Mouse (Mus musculus) stomach, postnatal 0 days (tissue): ENCODE measurements around the gene Smg9. TPM values are rescaled to one million over a fixed set of nuclear protein-coding genes. Genes with fewer than 3 reads are reported as not detected.

Source experiments
- ATAC-seq: fragments of 200-750 bp; cut with Nextera tagmentation; 2 replicates; pipeline ENCODE4 v1.8.0; 2017; ENCODE audit not compliant: low FRiP score, low TSS enrichment
- DNase-seq: peaks from one replicate; pipeline ENCODE4 v3.0.0-alpha.2; 2016; ENCODE audit warnings: low spot score
- H3K27ac ChIP-seq: fragments of 300-500 bp; sonication (generic); replicated peaks from 2 replicates; pipeline ENCODE4 v1.5.1; 2014; ENCODE audit warnings: mild to moderate bottlenecking, control low read depth
- H3K27me3 ChIP-seq: fragments of 300-500 bp; sonication (generic); 2 replicates; pipeline ENCODE4 v1.6.1; 2014; ENCODE audit warnings: low read length; ENCODE audit not compliant: control insufficient read depth, insufficient read depth
- H3K36me3 ChIP-seq: fragments of 300-500 bp; sonication (generic); 2 replicates; pipeline ENCODE4 v1.6.1; 2014; ENCODE audit warnings: low read length, mixed read lengths; ENCODE audit not compliant: control insufficient read depth, insufficient read depth
- H3K4me1 ChIP-seq: fragments of 300-500 bp; sonication (generic); replicated peaks from 2 replicates; pipeline ENCODE4 v1.6.1; 2014; ENCODE audit warnings: antibody characterized with exemption; ENCODE audit not compliant: control insufficient read depth, insufficient read depth
- H3K4me2 ChIP-seq: fragments of 300-500 bp; sonication (generic); replicated peaks from 2 replicates; pipeline ENCODE4 v1.6.1; 2014; ENCODE audit warnings: low read depth, mild to moderate bottlenecking, control low read depth, moderate library complexity
- H3K4me3 ChIP-seq: fragments of 300-500 bp; sonication (generic); 2 replicates; pipeline ENCODE4 v1.5.1; 2014; ENCODE audit warnings: low read depth, low read length, control low read depth
- H3K9ac ChIP-seq: fragments of 300-500 bp; sonication (generic); 2 replicates; pipeline ENCODE4 v1.6.1; 2014; ENCODE audit warnings: mild to moderate bottlenecking, low read length, control low read depth, mixed read lengths
- H3K9me3 ChIP-seq: fragments of 300-500 bp; sonication (generic); 2 replicates; pipeline ENCODE4 v1.6.1; 2016; ENCODE audit warnings: low read length; ENCODE audit not compliant: control insufficient read depth
- CTCF ChIP-seq: IDR thresholded peaks from 2 replicates; pipeline ENCODE4 v1.5.1; 2016; ENCODE audit warnings: antibody characterized with exemption, low read depth, mild to moderate bottlenecking, moderate library complexity
- EP300 ChIP-seq: optimal IDR thresholded peaks from 2 replicates; pipeline ENCODE3; 2016; ENCODE audit warnings: antibody characterized with exemption
- WGBS: fragments of 180-500 bp; shearing (Covaris S2); extraction: QIAGEN DNeasy Blood & Tissue Kit; methylation state at CpG from one replicate; pipeline ENCODE4 v1.1.7; 2014; 5-methylcytosine and 5-hydroxymethylcytosine counted together
- polyA plus RNA-seq: library from polyadenylated mRNA; unstranded; fragments of >200 nt; fragmentation: Nextera tagmentation; extraction: Ambion mirVana; gene quantifications from 2 replicates; pipeline ENCODE4 v1.2.1, GENCODE M21; 2015

Gene Smg9
- polyA plus RNA-seq, 1 experiment from 2014 or later, result 14.1 TPM

- Histone ChIP-seq H3K9ac (no peak overlapping the region; the same call in 1 of the 2 replicates), H3K9me3 (no peaks in the 10 kb centered on the region), H3K4me2 (no peak overlapping the region), H3K27ac (no peak overlapping the region), H3K36me3 (no peaks in the 10 kb centered on the region), H3K27me3 (no peaks in the 10 kb centered on the region), H3K4me1 (peaks cover 6% of the 10 kb centered on the region; the same call in 1 of the 2 replicates), H3K4me3 (no peak overlapping the region)
- no peak for DNase-seq
- no peak for ATAC-seq
- WGBS, result 50% methylated on average over 7 of the region's 7 CpGs
- TF ChIP-seq EP300 (no peak), CTCF (no peak)
Observed at GRCm38 (mm10) chr7:24379934-24380333, 19.5 kb upstream of the Smg9 start.

DNA sequence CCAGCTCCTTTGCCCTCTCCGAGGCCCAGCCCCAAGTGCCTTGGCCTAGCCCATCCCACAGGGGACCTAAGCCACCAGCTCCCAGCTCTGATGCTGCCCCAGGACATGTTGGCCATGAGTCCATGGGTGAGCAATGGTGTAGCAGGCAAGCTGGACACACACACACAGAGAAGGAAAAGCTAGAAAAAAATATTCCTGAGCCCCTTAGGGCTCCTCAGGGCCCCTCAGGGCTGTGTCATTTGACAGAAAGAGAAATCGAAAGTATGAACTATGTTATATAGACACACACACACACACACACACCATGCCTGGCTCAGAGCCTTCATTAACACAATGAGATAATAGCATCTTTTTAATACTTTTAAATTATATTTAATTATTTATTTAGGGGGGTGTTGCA is 19.0 kb upstream of the Smg9 start:
- Histone ChIP-seq H3K27me3 (no peaks in the 10 kb centered on the region), H3K9me3 (no peaks in the 10 kb centered on the region), H3K4me1 (peaks cover 6% of the 10 kb centered on the region; the same call in 1 of the 2 replicates), H3K4me2 (no peak overlapping the region), H3K9ac (no peak overlapping the region; the same call in 1 of the 2 replicates), H3K27ac (no peak overlapping the region), H3K4me3 (no peak overlapping the region), H3K36me3 (no peaks in the 10 kb centered on the region)
- no peak for DNase-seq
- WGBS, result 67% methylated on average over 2 of the region's 2 CpGs
- no peak for ATAC-seq
- TF ChIP-seq EP300, result no peak
- TF ChIP-seq CTCF, result no peak

DNA sequence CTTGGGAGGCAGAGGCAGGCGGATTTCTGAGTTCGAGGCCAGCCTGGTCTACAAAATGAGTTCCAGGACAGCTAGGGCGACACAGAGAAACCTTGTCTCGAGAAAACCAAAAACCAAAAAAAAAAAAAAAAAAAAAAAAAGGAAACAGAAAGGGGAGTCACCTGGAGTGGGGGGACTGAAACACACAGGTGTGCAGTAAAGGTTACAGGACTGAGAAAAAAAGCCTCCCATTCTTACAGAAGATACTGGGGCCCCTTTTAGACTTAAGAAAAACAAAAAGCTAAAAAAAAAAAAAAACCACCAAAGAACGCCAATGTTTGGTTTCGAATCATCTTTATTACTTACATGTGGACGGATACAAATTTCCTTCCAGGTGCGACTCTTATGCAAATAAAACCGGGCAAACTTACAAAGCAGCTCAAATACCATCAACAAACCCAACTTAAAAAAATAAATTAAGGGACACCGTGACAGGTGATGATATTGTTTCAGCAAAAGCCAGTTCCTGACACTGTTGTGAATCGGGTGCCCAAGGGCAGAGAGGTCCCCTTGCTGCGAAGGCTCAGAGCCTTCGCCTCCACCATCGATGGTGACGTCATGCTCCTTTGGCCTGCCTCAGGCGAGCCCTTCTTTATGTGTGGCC is 16.6 kb upstream of the Smg9 start:
- ATAC-seq, result no peak
- Histone ChIP-seq H3K4me2 (no peak overlapping the region), H3K4me3 (no peak overlapping the region), H3K9ac (no peak overlapping the region), H3K9me3 (no peaks in the 10 kb centered on the region), H3K4me1 (no peaks in the 10 kb centered on the region), H3K36me3 (no peaks in the 10 kb centered on the region), H3K27me3 (no peaks in the 10 kb centered on the region), H3K27ac (no peak overlapping the region)
- DNase-seq, result no peak
- WGBS, result 54% methylated on average over 16 of the region's 16 CpGs
- TF ChIP-seq CTCF, result no peak
- TF ChIP-seq EP300, result no peak

GRCm38 (mm10) chr7:24384070-24384469 is 15.3 kb upstream of the Smg9 start:
- Histone ChIP-seq H3K9ac (no peak overlapping the region), H3K36me3 (no peaks in the 10 kb centered on the region), H3K27ac (no peak overlapping the region), H3K4me2 (no peak overlapping the region), H3K9me3 (no peaks in the 10 kb centered on the region), H3K4me3 (no peak overlapping the region), H3K27me3 (no peaks in the 10 kb centered on the region), H3K4me1 (no peaks in the 10 kb centered on the region)
- DNase-seq, result no peak
- TF ChIP-seq CTCF (no peak), EP300 (no peak)
- WGBS, result 54% methylated on average over 6 of the region's 6 CpGs
- ATAC-seq, result no peak

DNA sequence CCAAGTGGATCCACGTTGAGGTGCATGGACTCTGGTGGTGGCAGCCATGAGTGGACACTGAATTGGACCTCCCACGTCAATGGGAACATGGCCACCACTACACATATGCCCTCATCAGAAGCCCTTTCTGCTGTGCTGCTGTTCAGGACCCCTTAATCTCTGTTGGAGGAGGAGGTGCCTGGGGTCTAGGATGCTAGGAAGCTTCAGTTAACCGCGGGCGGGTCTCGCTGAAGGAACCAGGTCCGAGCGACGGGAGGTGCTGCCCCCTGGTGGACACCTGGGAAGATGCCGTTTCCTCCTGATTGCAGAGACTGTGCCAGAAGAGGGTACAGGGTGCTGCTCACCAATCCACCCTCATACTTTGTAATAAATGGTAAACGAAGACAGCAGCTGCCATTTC is 14.6 kb upstream of the Smg9 start:
- peak overlapping the region; percentile 28; the same call in 1 of the 2 replicates for H3K4me2 ChIP-seq
- H3K27ac ChIP-seq, result no peak overlapping the region
- H3K9ac ChIP-seq, result no peak overlapping the region
- H3K27me3 ChIP-seq, result no peaks in the 10 kb centered on the region
- TF ChIP-seq EP300 (no peak), CTCF (peak; percentile 87)
- DNase-seq (peak; percentile 83), ATAC-seq (peak; percentile 41; the same call in 1 of the 2 replicates)
- no peaks in the 10 kb centered on the region for H3K4me1 ChIP-seq
- H3K9me3 ChIP-seq, result no peaks in the 10 kb centered on the region
- no peaks in the 10 kb centered on the region for H3K36me3 ChIP-seq
- WGBS, result 7% methylated on average over 11 of the region's 11 CpGs
- no peak overlapping the region for H3K4me3 ChIP-seq

DNA sequence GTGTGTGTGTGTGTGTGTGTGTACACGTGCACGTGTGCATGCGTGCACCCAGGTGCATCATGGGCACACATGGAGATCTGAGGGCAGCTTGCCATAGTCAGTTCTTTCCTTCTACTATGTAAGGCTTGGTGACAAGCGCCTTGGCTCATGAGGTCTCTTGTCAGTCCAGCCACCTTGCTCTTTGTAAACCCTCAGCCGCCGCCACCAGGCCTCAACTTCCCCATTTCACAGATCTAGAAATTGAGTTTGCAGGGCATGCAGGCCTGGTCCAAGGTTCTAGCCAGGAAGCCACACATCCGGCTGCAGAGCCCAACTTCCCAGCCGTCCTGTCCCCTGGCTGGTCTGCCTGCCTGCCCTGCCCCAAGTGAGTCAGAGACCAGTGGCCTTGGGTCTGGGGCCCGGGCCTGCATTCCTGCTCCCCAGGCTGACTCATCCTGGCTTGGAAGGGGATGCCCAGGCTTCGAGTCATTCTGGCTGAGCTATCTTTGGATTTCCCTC is 12.3 kb upstream of the Smg9 start:
- H3K27ac ChIP-seq, result no peak overlapping the region
- no peak overlapping the region for H3K4me3 ChIP-seq
- 69% methylated on average over 10 of the region's 10 CpGs for WGBS
- no peaks in the 10 kb centered on the region for H3K4me1 ChIP-seq
- H3K9me3 ChIP-seq, result no peaks in the 10 kb centered on the region
- no peaks in the 10 kb centered on the region for H3K36me3 ChIP-seq
- ATAC-seq (no peak), DNase-seq (no peak)
- no peak overlapping the region for H3K9ac ChIP-seq
- H3K4me2 ChIP-seq, result no peak overlapping the region
- no peaks in the 10 kb centered on the region for H3K27me3 ChIP-seq
- no peak for TF ChIP-seq EP300
- TF ChIP-seq CTCF, result no peak
